Mouse (Mus musculus): ENCODE measurements around the gene Shbg.
A peak's percentile ranks its signal among the peaks of the same experiment; 100 is the strongest.

Gene Shbg

GRCm38 (mm10) chr11:69594853-69595252 lies 22.9 kb downstream of the Shbg start:
- no peak for DNase-seq

GRCm38 (mm10) chr11:69592799-69593198 lies 24.9 kb downstream of the Shbg start:
- no peak for DNase-seq

GRCm38 (mm10) chr11:69591899-69592637 lies 25.6 kb downstream of the Shbg start:
- no peak for DNase-seq

GRCm38 (mm10) chr11:69591424-69591823 lies 26.3 kb downstream of the Shbg start:
- no peak for DNase-seq

- DNase-seq: no peak
These were observed 27.1 kb downstream of the Shbg start for GRCm38 (mm10) chr11:69590622-69591021.

- DNase-seq: no peak
These were observed 28.4 kb downstream of the Shbg start for GRCm38 (mm10) chr11:69589207-69589834.

GRCm38 (mm10) chr11:69585718-69586325 lies 31.9 kb downstream of the Shbg start:
- no peak for DNase-seq

GRCm38 (mm10) chr11:69584937-69585336 lies 32.8 kb downstream of the Shbg start:
- DNase-seq: no peak

GRCm38 (mm10) chr11:69584008-69584407 lies 33.7 kb downstream of the Shbg start:
- DNase-seq: no peak

GRCm38 (mm10) chr11:69582230-69582805 lies 35.4 kb downstream of the Shbg start:
- no peak for DNase-seq

- DNase-seq: no peak
These were observed 35.9 kb downstream of the Shbg start for GRCm38 (mm10) chr11:69581814-69582213.

GRCm38 (mm10) chr11:69581147-69581688 lies 36.5 kb downstream of the Shbg start:
- DNase-seq: peak; percentile 95

- DNase-seq: no peak
These were observed 37.0 kb downstream of the Shbg start for GRCm38 (mm10) chr11:69580572-69581146.

GRCm38 (mm10) chr11:69580091-69580514 lies 37.6 kb downstream of the Shbg start, which contains the start of the genes Wrap53 and Trp53:
TSS of gene Wrap53 (minus strand) at chr11:69580255.
TSS of gene Trp53 (plus strand) at chr11:69580359.
- DNase-seq: peak; percentile 97

- DNase-seq: peak; percentile 97
These were observed 38.3 kb downstream of the Shbg start for GRCm38 (mm10) chr11:69579128-69580017.

- DNase-seq: no peak
These were observed 39.4 kb downstream of the Shbg start for GRCm38 (mm10) chr11:69578301-69578700.

GRCm38 (mm10) chr11:69576307-69576706 lies 41.4 kb downstream of the Shbg start:
- no peak for DNase-seq

- DNase-seq: peak; percentile 45
These were observed 42.5 kb downstream of the Shbg start for GRCm38 (mm10) chr11:69575220-69575619.

- peak; percentile 37 for DNase-seq
These were observed 52.6 kb downstream of the Shbg start for GRCm38 (mm10) chr11:69565131-69565530.

All from lung, postnatal 10 days (tissue).